Mouse (Mus musculus): Measurements from ENCODE around the gene Denr.
A peak's percentile ranks its signal among the peaks of the same experiment; 100 is the strongest.

Gene Denr

DNA sequence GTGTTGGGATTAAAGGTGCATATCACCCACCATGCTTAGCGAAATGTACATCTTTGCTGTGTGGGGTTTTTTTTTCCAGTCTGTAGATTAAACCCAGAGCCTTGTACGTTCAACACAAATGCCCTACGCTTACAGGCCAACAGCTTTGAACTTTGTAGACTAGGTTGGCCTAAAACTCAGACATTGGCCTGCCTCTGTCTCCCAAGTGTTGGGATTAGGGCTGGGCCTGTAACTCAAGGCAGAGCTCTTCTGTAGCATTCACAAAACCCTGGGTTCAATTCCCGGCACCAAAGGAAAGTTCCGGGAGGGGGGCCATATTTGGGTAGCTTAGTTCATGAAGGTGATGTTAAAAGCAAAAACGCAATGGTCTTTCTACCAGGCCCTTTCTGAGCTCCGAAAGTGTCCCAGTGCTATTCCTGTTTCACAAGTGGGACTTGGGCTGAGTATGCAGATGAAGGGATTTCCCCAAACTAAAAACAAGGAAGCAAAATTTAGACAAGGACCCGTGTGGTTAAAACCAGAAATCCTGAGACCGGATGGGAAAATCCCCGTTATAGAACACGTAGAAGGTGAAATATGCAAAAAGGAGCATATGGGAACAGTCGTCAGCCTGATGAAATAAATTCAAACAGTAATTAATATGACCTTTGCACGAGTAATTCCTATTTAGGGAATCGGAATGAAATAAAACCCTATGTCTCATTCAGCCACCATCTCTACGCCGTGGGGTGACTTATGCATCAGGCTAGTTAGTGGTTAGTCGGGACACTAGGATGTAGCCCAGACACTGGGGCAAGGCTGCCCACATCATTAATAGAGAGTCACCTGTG, 614 bp upstream of the Denr start:
- DNase-seq (ENCODE audit: low read depth, low spot score), result no peak

- DNase-seq (ENCODE audit: low read depth, low spot score), result no peak
Measured at GRCm38 (mm10) chr5:123907631-123907977, 629 bp downstream of the Denr start.

GRCm38 (mm10) chr5:123914852-123915251, 7.9 kb downstream of the Denr start:
- DNase-seq (ENCODE audit: low read depth, low spot score), result no peak

GRCm38 (mm10) chr5:123922112-123922511, 15.1 kb downstream of the Denr start:
- peak; percentile 64 for DNase-seq (ENCODE audit: low read depth, low spot score)

- DNase-seq (ENCODE audit: low read depth, low spot score), result no peak
Measured at GRCm38 (mm10) chr5:123927118-123927517, 20.1 kb downstream of the Denr start, which contains the start of gene Gm43518. Gm43518 (plus strand) TSS chr5:123927418.

- DNase-seq (ENCODE audit: low read depth, low spot score), result peak; percentile 98
Measured at GRCm38 (mm10) chr5:123930508-123930989, 23.6 kb downstream of the Denr start, which contains the start of gene Ccdc62. Ccdc62 (plus strand) TSS chr5:123930679.

DNA sequence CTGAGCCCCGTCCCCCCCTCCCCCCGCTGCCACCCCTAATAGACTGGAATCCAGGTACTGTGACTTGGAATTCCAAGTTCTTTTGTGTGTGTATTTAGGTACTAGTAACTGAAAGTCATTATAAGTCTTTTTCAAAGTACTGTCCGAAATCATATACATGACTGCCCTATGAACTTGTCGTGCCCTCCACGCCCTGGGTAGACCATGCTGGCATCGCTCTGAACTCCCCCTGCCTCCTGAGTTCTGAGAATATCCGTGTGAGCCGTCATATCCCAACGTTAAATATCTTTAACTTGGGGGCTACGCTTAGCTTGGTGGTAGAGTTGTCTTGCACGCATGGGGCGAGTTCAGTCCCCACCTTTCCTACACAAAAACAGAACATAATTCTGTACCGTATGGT, 24.2 kb downstream of the Denr start:
- DNase-seq (ENCODE audit: low read depth, low spot score), result peak; percentile 26

- DNase-seq (ENCODE audit: low read depth, low spot score), result no peak
Measured at GRCm38 (mm10) chr5:123932927-123933326, 26.0 kb downstream of the Denr start.

- no peak for DNase-seq (ENCODE audit: low read depth, low spot score)
Measured at GRCm38 (mm10) chr5:123933556-123933955, 26.6 kb downstream of the Denr start.

DNA sequence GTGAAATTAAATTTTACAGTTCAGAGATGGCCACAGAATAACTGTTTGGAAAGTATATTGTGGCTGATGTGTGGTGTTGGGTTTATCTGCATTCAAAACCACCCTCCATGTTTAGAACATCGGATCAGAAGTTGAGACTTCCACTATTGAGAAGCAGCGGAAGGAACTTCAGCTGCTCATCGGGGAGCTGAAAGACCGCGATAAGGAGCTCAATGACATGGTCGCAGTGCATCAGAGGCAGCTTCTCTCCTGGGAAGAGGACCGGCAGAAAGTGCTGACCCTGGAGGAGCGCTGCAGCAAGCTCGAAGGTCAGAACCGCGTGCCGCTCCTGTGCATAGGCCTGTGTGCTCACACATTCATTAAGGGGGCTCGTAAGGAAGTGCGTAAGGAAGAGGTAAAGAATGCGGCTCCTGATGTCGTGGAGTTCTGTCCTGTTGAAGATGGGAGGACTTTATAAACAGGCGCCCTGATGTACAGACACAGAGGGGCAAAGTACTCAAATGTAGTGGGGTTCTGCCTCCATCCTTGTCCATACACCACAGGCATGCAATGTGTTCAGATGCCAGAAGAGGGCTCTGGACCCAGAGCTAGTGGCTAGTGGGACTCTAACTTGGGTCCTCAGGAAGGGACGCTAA, 27.1 kb downstream of the Denr start:
- DNase-seq (ENCODE audit: low read depth, low spot score), result peak; percentile 68

DNA sequence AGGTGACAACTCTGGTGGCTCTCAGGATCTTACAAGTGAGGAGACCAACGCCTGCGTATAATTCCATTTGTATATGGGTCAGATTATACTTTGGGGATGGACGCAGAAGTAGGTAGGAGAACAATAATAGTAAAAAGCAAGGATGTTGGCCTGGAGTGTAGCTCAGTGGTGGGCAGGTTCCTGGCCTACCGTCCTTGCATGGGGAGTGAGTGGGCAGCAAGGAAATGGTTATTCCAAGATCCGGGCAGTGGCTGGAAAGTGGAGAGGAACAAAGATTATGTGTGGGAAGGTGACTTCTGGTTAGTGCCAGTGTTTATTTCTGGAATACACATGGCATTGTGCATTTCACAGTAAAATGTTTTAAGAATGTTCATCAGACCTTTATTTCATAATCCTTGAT, 29.0 kb downstream of the Denr start:
- no peak for DNase-seq (ENCODE audit: low read depth, low spot score)

DNA sequence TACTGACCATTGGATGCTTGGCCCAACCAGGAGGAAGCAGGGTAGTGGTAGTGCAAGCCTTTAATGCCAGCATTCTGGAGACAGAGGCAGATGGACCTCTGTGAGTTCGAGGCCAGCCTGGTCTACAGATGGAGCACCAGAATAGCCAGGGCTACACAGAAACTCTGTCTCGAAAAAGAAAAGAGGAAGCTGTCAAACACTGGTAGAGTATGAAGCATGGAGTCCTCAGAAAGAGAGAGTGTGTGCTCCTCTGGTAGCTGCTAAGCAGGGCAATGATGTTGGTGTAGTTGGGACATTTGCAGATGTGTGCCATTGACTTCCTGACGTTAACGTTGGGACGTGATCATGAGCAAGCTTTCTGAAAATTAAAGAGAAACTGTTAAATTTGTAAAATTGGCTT, 31.5 kb downstream of the Denr start:
- DNase-seq (ENCODE audit: low read depth, low spot score), result peak; percentile 78

- DNase-seq (ENCODE audit: low read depth, low spot score), result no peak
Measured at GRCm38 (mm10) chr5:123946546-123946945, 39.6 kb downstream of the Denr start.

GRCm38 (mm10) chr5:123947041-123947761, 40.2 kb downstream of the Denr start:
- DNase-seq (ENCODE audit: low read depth, low spot score), result peak; percentile 55

DNA sequence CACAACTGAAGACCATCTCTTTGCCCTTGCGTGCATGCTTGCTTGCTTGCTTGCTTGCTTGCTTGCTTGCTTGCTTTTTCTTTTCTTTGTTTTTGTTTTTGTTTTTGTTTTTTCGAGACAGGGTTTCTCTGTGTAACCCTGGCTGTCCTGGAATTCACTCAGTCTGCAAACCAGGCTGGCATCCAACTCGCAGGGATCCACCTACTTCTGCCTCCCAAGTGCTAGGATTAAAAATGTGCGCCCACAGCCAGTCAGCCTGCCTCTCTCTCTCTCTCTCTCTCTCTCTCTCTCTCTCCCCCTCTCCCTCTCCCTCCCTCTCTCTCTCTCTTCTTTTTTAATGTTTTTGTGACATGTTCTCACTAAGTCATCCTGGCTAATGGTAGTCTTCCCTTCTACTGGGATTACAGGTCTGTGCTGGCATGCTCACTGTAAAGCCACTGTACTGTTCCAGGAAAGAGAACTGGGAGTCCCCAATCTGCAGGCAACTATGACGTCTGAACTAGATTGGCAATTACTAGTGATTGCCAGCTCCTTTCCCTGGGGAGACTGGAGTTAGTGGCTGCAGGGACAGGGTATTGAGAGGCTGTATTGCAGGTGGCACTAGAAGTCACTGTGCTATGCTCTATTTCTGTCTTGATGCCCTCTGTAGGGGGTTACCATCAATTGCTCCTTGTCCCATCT, 45.5 kb downstream of the Denr start:
- no peak for DNase-seq (ENCODE audit: low read depth, low spot score)

- no peak for DNase-seq (ENCODE audit: low read depth, low spot score)
Measured at GRCm38 (mm10) chr5:123957213-123957612, 50.2 kb downstream of the Denr start.

- no peak for DNase-seq (ENCODE audit: low read depth, low spot score)
Measured at GRCm38 (mm10) chr5:123959018-123959417, 52.0 kb downstream of the Denr start.

- DNase-seq (ENCODE audit: low read depth, low spot score), result no peak
Measured at GRCm38 (mm10) chr5:123960129-123960528, 53.2 kb downstream of the Denr start.

DNA sequence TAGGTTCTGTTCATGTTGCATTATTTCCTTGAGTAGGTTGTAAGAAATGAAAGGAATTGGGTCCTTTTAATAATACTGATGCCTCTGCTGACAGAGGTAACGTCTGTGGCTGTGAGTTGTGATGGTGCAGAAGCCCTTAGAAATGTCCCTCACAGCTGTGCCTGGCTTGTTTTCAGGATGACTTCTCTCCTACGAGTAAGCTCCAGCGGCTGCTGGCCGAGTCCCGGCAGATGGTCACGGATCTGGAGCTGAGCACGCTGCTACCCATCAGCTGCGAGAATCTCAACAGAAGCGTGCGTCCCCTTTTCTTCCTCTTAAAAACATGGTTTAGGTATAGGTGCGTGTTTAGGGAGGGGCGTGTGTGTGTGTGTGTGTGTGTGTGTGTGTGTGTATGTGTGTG, 54.1 kb downstream of the Denr start:
- DNase-seq (ENCODE audit: low read depth, low spot score), result no peak

- no peak for DNase-seq (ENCODE audit: low read depth, low spot score)
Measured at GRCm38 (mm10) chr5:123964208-123964607, 57.2 kb downstream of the Denr start.

DNA sequence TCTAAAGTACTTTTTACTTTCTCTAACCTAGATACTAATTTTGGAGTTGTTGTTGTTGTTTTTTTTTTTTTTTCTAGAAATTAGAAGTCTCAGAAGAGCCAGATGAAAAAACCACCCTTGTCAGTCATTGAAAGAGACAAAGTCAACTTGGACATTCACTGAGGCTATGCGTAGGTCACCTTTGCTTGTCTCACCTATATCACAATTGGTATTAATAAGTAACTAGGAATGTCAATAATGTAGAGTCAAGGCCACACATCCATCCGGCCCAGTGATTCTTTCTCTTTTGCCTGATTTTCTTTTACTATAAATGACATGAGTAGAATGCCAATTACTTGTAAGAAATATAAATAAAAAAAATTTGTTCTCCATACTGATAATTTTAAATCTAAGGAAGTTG, 59.8 kb downstream of the Denr start:
- DNase-seq (ENCODE audit: low read depth, low spot score), result no peak

DNA sequence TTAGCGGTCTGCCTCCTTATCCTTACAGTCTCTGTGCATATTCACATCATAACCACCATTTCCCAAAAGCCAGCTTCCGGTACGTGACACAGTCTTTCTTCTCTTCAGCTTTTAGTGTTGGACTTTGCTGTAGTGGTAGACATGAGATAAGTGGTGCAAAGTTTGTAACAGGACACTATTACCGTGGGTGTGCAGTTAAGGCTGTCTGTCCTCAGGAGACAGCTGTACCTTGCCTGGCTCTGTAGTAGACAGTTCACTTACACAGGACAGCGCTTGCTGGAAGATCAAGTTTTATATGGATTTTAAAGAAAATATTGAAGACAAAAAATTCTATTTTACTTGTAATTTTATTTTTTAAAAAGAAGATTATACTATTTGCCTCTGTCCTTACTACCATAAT, 61.5 kb downstream of the Denr start:
- no peak for DNase-seq (ENCODE audit: low read depth, low spot score)

All from A20 (cell line).